Mouse (Mus musculus): ENCODE measurements at regions not wholly inside any gene's neighbourhood (a gene's known extent, or its start where the extent isn't known, plus 50 kb on each side); places are given as distances from the start of the nearest gene placed in this dataset.

DNA sequence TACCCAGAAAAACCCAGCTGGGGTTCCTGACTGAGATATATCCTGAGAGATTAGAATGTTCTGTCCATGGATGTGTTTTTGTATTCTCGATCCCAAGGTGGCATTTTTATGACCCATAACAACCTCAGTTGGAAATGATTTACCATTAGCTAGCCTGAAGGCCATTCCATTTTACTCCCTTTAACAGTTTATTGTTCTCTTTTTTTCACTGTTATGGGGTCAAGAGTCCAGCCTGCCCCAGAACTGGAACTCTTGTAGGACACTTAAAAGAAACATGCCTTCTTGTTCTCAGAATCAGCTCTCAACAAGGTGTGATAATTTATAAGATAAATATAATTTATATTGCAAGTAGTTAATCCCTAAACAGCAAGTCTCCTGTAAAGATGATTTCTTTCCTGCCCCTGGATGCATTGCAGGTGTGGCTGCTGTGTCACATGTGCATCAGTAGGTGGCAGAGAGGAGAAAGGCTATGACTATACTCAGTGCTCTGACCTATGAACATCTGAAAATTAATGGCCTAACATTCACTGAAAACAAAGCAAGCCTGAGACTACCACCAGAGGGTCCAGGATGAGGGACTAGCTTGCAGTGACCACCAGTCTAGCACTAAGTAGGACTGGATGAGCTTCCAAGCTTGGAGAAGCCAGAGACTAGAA is 181.6 kb upstream of the Gm527 start:
- Histone ChIP-seq H3K27me3 (ENCODE audit: control insufficient read depth, insufficient read depth, low read depth, low read length) (no peaks in the 10 kb centered on the region), H3K4me2 (ENCODE audit: low read length) (no peak overlapping the region), H3K9me3 (replicated peaks; ENCODE audit: control insufficient read depth, low read length, poor library complexity, severe bottlenecking) (no peaks in the 10 kb centered on the region), H3K4me1 (ENCODE audit: control insufficient read depth, insufficient read depth, low read length) (no peaks in the 10 kb centered on the region), H3K4me3 (ENCODE audit: low read depth, low read length) (no peak overlapping the region), H3K27ac (ENCODE audit: low read length) (no peak overlapping the region), H3K9ac (ENCODE audit: low read depth, low read length) (no peak overlapping the region), H3K36me3 (ENCODE audit: control insufficient read depth, insufficient read depth, low read length) (no peaks in the 10 kb centered on the region)
- WGBS = 93% methylated on average over 1 of the region's 1 CpGs
- no peak for ATAC-seq

- ATAC-seq = no peak
- Histone ChIP-seq H3K27ac (ENCODE audit: low read length) (no peak overlapping the region), H3K4me3 (ENCODE audit: low read depth, low read length) (no peak overlapping the region), H3K27me3 (ENCODE audit: control insufficient read depth, insufficient read depth, low read depth, low read length) (no peaks in the 10 kb centered on the region), H3K4me2 (ENCODE audit: low read length) (no peak overlapping the region), H3K36me3 (ENCODE audit: control insufficient read depth, insufficient read depth, low read length) (no peaks in the 10 kb centered on the region), H3K9me3 (replicated peaks; ENCODE audit: control insufficient read depth, low read length, poor library complexity, severe bottlenecking) (no peaks in the 10 kb centered on the region), H3K4me1 (ENCODE audit: control insufficient read depth, insufficient read depth, low read length) (no peaks in the 10 kb centered on the region), H3K9ac (ENCODE audit: low read depth, low read length) (no peak overlapping the region)
- 92% methylated on average over 5 of the region's 5 CpGs for WGBS
Observed at GRCm38 (mm10) chr12:64703419-64703818, 214.3 kb upstream of the Gm527 start.

- Histone ChIP-seq H3K36me3 (ENCODE audit: control insufficient read depth, insufficient read depth, low read length) (no peaks in the 10 kb centered on the region), H3K4me2 (ENCODE audit: low read length) (no peak overlapping the region), H3K27ac (ENCODE audit: low read length) (no peak overlapping the region), H3K4me1 (ENCODE audit: control insufficient read depth, insufficient read depth, low read length) (no peaks in the 10 kb centered on the region), H3K27me3 (ENCODE audit: control insufficient read depth, insufficient read depth, low read depth, low read length) (no peaks in the 10 kb centered on the region), H3K4me3 (ENCODE audit: low read depth, low read length) (no peak overlapping the region), H3K9me3 (replicated peaks; ENCODE audit: control insufficient read depth, low read length, poor library complexity, severe bottlenecking) (no peaks in the 10 kb centered on the region), H3K9ac (ENCODE audit: low read depth, low read length) (no peak overlapping the region)
- no peak for ATAC-seq
- WGBS = 82% methylated on average over 3 of the region's 3 CpGs
Observed at GRCm38 (mm10) chr12:64701066-64701465, 216.6 kb upstream of the Gm527 start.

- H3K36me3 ChIP-seq (ENCODE audit: control insufficient read depth, insufficient read depth, low read length) = no peaks in the 10 kb centered on the region
- no peak overlapping the region for H3K4me3 ChIP-seq (ENCODE audit: low read depth, low read length)
- no peaks in the 10 kb centered on the region for H3K27me3 ChIP-seq (ENCODE audit: control insufficient read depth, insufficient read depth, low read depth, low read length)
- no peaks in the 10 kb centered on the region for H3K4me1 ChIP-seq (ENCODE audit: control insufficient read depth, insufficient read depth, low read length)
- no peaks in the 10 kb centered on the region for H3K9me3 ChIP-seq (replicated peaks; ENCODE audit: control insufficient read depth, low read length, poor library complexity, severe bottlenecking)
- H3K9ac ChIP-seq (ENCODE audit: low read depth, low read length) = no peak overlapping the region
- no peak overlapping the region for H3K27ac ChIP-seq (ENCODE audit: low read length)
- no peak for ATAC-seq
- WGBS = 66% methylated on average over 1 of the region's 1 CpGs
- no peak overlapping the region for H3K4me2 ChIP-seq (ENCODE audit: low read length)
Observed at GRCm38 (mm10) chr12:64695343-64695742, 220.9 kb upstream of the Fscb start.

- WGBS = 30% methylated on average over 10 of the region's 10 CpGs
- Histone ChIP-seq H3K4me3 (ENCODE audit: low read depth, low read length) (no peak overlapping the region), H3K4me1 (ENCODE audit: control insufficient read depth, insufficient read depth, low read length) (no peaks in the 10 kb centered on the region), H3K4me2 (ENCODE audit: low read length) (no peak overlapping the region), H3K27me3 (ENCODE audit: control insufficient read depth, insufficient read depth, low read depth, low read length) (no peaks in the 10 kb centered on the region), H3K9me3 (replicated peaks; ENCODE audit: control insufficient read depth, low read length, poor library complexity, severe bottlenecking) (no peaks in the 10 kb centered on the region), H3K9ac (ENCODE audit: low read depth, low read length) (no peak overlapping the region), H3K27ac (ENCODE audit: low read length) (0 out of 2 replicates have a peak overlapping the region, but pooled peaks have one; percentile 9), H3K36me3 (ENCODE audit: control insufficient read depth, insufficient read depth, low read length) (no peaks in the 10 kb centered on the region)
- peak; percentile 77 for ATAC-seq
Observed at GRCm38 (mm10) chr12:64692196-64693169, 218.0 kb upstream of the Fscb start.

DNA sequence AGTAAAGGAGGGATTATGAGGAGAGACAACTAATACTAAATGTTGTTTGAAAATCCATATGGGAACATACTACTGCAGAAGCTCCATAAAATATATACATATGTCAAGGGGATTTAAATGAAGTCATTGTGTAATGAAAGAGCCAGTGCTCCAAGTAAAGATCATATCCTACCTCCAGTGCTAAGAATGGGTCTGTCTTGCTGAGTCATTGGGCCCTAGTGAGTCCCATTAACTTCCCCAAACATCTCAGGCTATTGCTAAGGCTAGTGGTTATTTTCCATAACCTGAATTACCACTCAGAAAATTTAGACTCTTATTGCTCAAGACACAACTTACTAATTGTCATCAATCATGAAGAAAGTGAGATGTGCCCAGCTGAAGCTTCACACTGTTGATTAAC is 215.2 kb upstream of the Fscb start:
- Histone ChIP-seq H3K36me3 (ENCODE audit: control insufficient read depth, insufficient read depth, low read length) (no peaks in the 10 kb centered on the region), H3K27me3 (ENCODE audit: control insufficient read depth, insufficient read depth, low read depth, low read length) (no peaks in the 10 kb centered on the region), H3K4me2 (ENCODE audit: low read length) (no peak overlapping the region), H3K4me1 (ENCODE audit: control insufficient read depth, insufficient read depth, low read length) (no peaks in the 10 kb centered on the region), H3K9ac (ENCODE audit: low read depth, low read length) (no peak overlapping the region), H3K9me3 (replicated peaks; ENCODE audit: control insufficient read depth, low read length, poor library complexity, severe bottlenecking) (no peaks in the 10 kb centered on the region), H3K4me3 (ENCODE audit: low read depth, low read length) (no peak overlapping the region), H3K27ac (ENCODE audit: low read length) (no peak overlapping the region)
- ATAC-seq = no peak

GRCm38 (mm10) chr12:64688618-64689017 is 214.1 kb upstream of the Fscb start:
- Histone ChIP-seq H3K4me3 (ENCODE audit: low read depth, low read length) (no peak overlapping the region), H3K9ac (ENCODE audit: low read depth, low read length) (no peak overlapping the region), H3K4me2 (ENCODE audit: low read length) (no peak overlapping the region), H3K27me3 (ENCODE audit: control insufficient read depth, insufficient read depth, low read depth, low read length) (no peaks in the 10 kb centered on the region), H3K36me3 (ENCODE audit: control insufficient read depth, insufficient read depth, low read length) (no peaks in the 10 kb centered on the region), H3K9me3 (replicated peaks; ENCODE audit: control insufficient read depth, low read length, poor library complexity, severe bottlenecking) (no peaks in the 10 kb centered on the region), H3K27ac (ENCODE audit: low read length) (no peak overlapping the region), H3K4me1 (ENCODE audit: control insufficient read depth, insufficient read depth, low read length) (no peaks in the 10 kb centered on the region)
- 76% methylated on average over 1 of the region's 1 CpGs for WGBS
- ATAC-seq = no peak

DNA sequence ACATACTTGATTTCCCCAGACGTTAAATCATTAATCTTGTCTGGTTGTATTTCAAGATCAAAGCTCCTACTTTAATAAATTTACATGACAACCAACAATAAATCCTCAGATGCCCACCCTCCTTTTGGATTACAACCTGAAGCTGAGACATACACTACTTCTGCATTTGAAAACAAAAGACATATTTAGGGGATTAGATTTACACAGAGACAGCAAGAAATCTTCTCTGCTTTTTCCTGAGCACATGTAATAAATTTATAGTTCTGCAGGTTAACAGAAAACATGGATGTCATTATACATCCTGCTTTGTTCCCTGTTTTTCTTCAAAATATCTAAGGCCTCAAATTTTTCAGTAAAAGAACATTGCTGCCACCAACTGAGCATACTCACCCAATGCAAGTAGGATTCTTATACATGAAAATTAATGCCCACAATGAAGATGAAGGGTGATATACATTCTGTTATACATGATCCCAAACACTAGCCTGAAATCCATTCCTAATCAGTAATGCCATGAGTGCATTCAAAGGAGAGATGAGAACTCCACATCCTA is 166.4 kb upstream of the Fscb start:
- Histone ChIP-seq H3K36me3 (ENCODE audit: control insufficient read depth, insufficient read depth, low read length) (no peaks in the 10 kb centered on the region), H3K4me1 (ENCODE audit: control insufficient read depth, insufficient read depth, low read length) (no peaks in the 10 kb centered on the region), H3K9ac (ENCODE audit: low read depth, low read length) (no peak overlapping the region), H3K4me2 (ENCODE audit: low read length) (no peak overlapping the region), H3K9me3 (replicated peaks; ENCODE audit: control insufficient read depth, low read length, poor library complexity, severe bottlenecking) (no peaks in the 10 kb centered on the region), H3K27me3 (ENCODE audit: control insufficient read depth, insufficient read depth, low read depth, low read length) (no peaks in the 10 kb centered on the region), H3K4me3 (ENCODE audit: low read depth, low read length) (no peak overlapping the region), H3K27ac (ENCODE audit: low read length) (peak overlapping the region; percentile 33; the same call in 1 of the 2 replicates)
- WGBS = 20% methylated on average over 1 of the region's 1 CpGs
- peak; percentile 54; the same call in 1 of the 2 replicates for ATAC-seq

- Histone ChIP-seq H3K9ac (ENCODE audit: low read depth, low read length) (no peak overlapping the region), H3K27me3 (ENCODE audit: control insufficient read depth, insufficient read depth, low read depth, low read length) (no peaks in the 10 kb centered on the region), H3K4me3 (ENCODE audit: low read depth, low read length) (no peak overlapping the region), H3K9me3 (replicated peaks; ENCODE audit: control insufficient read depth, low read length, poor library complexity, severe bottlenecking) (no peaks in the 10 kb centered on the region), H3K36me3 (ENCODE audit: control insufficient read depth, insufficient read depth, low read length) (no peaks in the 10 kb centered on the region), H3K27ac (ENCODE audit: low read length) (no peak overlapping the region), H3K4me2 (ENCODE audit: low read length) (no peak overlapping the region), H3K4me1 (ENCODE audit: control insufficient read depth, insufficient read depth, low read length) (no peaks in the 10 kb centered on the region; the same call in 1 of the 2 replicates)
- no peak for ATAC-seq
Observed at GRCm38 (mm10) chr12:64614877-64615276, 140.4 kb upstream of the Fscb start.
